Mouse (Mus musculus) E14TG2a.4 (cell line): ENCODE results near the gene Cyp4a32.

ENCODE experiments used
- CTCF ChIP-seq: conservative IDR thresholded peaks from 2 replicates; pipeline ENCODE4 v1.5.1; 2014; ENCODE audit warnings: low read length
- NANOG ChIP-seq: IDR thresholded peaks from 2 replicates; pipeline ENCODE4 v1.6.1; 2014; ENCODE audit warnings: borderline replicate concordance, low read length, mixed read lengths
- POU5F1 ChIP-seq: IDR thresholded peaks from 2 replicates; pipeline ENCODE4 v1.6.1; 2014; ENCODE audit warnings: low read length, borderline replicate concordance

- TF ChIP-seq CTCF (no peak), NANOG (no peak), POU5F1 (no peak)
Observed at GRCm38 (mm10) chr4:115649344-115649743, 48.6 kb downstream of the Cyp4a32 start.
